Mouse (Mus musculus) ES-E14 (cell line): ENCODE results near the gene Cabp4. TPM values are rescaled to one million over a fixed set of nuclear protein-coding genes. Genes with fewer than 3 reads are reported as not detected.

Experiments
- DNase-seq: peaks from one replicate; pipeline ENCODE4 v3.0.0-alpha.2; 2013; ENCODE audit warnings: low read depth, low spot score
- H3K27ac ChIP-seq: 2 replicates; pipeline ENCODE4 v1.5.1; 2012; ENCODE audit warnings: low read depth, mild to moderate bottlenecking, low read length, moderate library complexity, mixed read lengths; ENCODE audit not compliant: poor library complexity, insufficient read depth, severe bottlenecking
- H3K36me3 ChIP-seq: 2 replicates; pipeline ENCODE4 v1.6.1; 2012; ENCODE audit warnings: mild to moderate bottlenecking, low read length, moderate library complexity, mixed read lengths; ENCODE audit not compliant: control insufficient read depth, poor library complexity, insufficient read depth, severe bottlenecking
- H3K4me1 ChIP-seq, 2 experiments: fragments of 150-350 bp in 1 of 2; sonication (generic) in 1 of 2; 2 replicates each; pipeline ENCODE4 v1.6.1; 2012; ENCODE audit warnings: low read length in 2 of 2, mild to moderate bottlenecking in 1 of 2, mixed read lengths in 1 of 2; ENCODE audit not compliant: control insufficient read depth in 2 of 2, insufficient read depth in 2 of 2, poor library complexity in 1 of 2
- H3K4me3 ChIP-seq, 2 experiments: fragments of 150-350 bp in 1 of 2; sonication (generic) in 1 of 2; 2 replicates each; pipeline ENCODE4 v1.5.1; 2012; ENCODE audit warnings: low read length in 2 of 2, low read depth in 1 of 2, mild to moderate bottlenecking in 1 of 2, mixed read lengths in 1 of 2; ENCODE audit not compliant: insufficient read depth in 1 of 2, poor library complexity in 1 of 2, severe bottlenecking in 1 of 2
- H3K9ac ChIP-seq: 2 replicates; pipeline ENCODE4 v1.6.1; 2012; ENCODE audit warnings: low read depth, mild to moderate bottlenecking, low read length, mixed read lengths; ENCODE audit not compliant: poor library complexity, insufficient read depth, severe bottlenecking
- H3K9me3 ChIP-seq: fragments of 150-350 bp; sonication (generic); 2 replicates; pipeline ENCODE4 v1.6.1; 2012; ENCODE audit warnings: low read depth, mild to moderate bottlenecking, low read length; ENCODE audit not compliant: control insufficient read depth, insufficient read depth
- CHD2 ChIP-seq: IDR thresholded peaks from 2 replicates; pipeline ENCODE4 v1.6.1; 2014; ENCODE audit warnings: mild to moderate bottlenecking, low read depth, low read length, inconsistent platforms
- HCFC1 ChIP-seq: IDR thresholded peaks from 2 replicates; pipeline ENCODE4 v1.6.1; 2012; ENCODE audit warnings: low read length, inconsistent platforms, borderline replicate concordance; ENCODE audit not compliant: insufficient read depth
- MAFK ChIP-seq: IDR thresholded peaks from 2 replicates; pipeline ENCODE4 v1.6.1; 2014; ENCODE audit warnings: mild to moderate bottlenecking, low read depth, low read length, inconsistent platforms; ENCODE audit not compliant: insufficient read depth
- ZC3H11A ChIP-seq: IDR thresholded peaks from 2 replicates; pipeline ENCODE4 v1.6.1; 2012; ENCODE audit warnings: low read depth, mild to moderate bottlenecking, inconsistent platforms, low read length, borderline replicate concordance
- ZNF384 ChIP-seq: IDR thresholded peaks from 2 replicates; pipeline ENCODE4 v1.6.1; 2012; ENCODE audit warnings: low read depth, low read length, inconsistent platforms
- in situ Hi-C, 2 experiments: fragments of 600-800 bp; cut with MboI; formaldehyde crosslinking; loops; one replicate each; pipeline ENCODE4 v1.15.1; 2025; ENCODE audit warnings: low sequenced_read_pairs in 2 of 2, inconsistent platforms in 1 of 2; ENCODE audit not compliant: unreplicated experiment in 2 of 2
- total RNA-seq: library from RNA; depleted of rRNA; stranded (reverse); fragments of 300-350 nt; gene quantifications from 2 replicates; pipeline ENCODE4 v1.2.3, GENCODE M21; 2012; rRNA removed

Cabp4 gene
- total RNA-seq, 1 experiment = 1.8 TPM

- no peak overlapping the region for H3K9ac ChIP-seq
- H3K36me3 ChIP-seq = no peaks in the 10 kb centered on the region
- no peaks in the 10 kb centered on the region for H3K9me3 ChIP-seq
- no peak overlapping the region for H3K4me3 ChIP-seq
- no peak for DNase-seq
- TF ChIP-seq MAFK = no peak
- no peak for TF ChIP-seq CHD2
- no peak for TF ChIP-seq HCFC1
- TF ChIP-seq ZNF384 = no peak
- TF ChIP-seq ZC3H11A = no peak
- no peak overlapping the region for H3K27ac ChIP-seq
- peaks cover 0 to 11% of the 10 kb centered on the region in 2 experiments; a peak in 2 of 4 replicates for H3K4me1 ChIP-seq
- in situ Hi-C loops = no loop called here
Measured at GRCm38 (mm10) chr19:4090446-4090845, 53.4 kb downstream of the Cabp4 start.

- no peak for TF ChIP-seq CHD2
- no peaks in the 10 kb centered on the region for H3K36me3 ChIP-seq
Measured at GRCm38 (mm10) chr19:4089128-4089527, 54.7 kb downstream of the Cabp4 start.

GRCm38 (mm10) chr19:4088146-4088545, 55.7 kb downstream of the Cabp4 start:
- H3K9ac ChIP-seq = no peak overlapping the region
- peaks cover 0 to 10% of the 10 kb centered on the region in 2 experiments; a peak in 1 of 4 replicates for H3K4me1 ChIP-seq
- no peak overlapping the region for H3K27ac ChIP-seq
- in situ Hi-C loops = no loop called here
- no peak for DNase-seq
- no peak for TF ChIP-seq ZC3H11A
- TF ChIP-seq CHD2 = no peak
- no peak for TF ChIP-seq ZNF384
- no peak for TF ChIP-seq HCFC1
- no peak for TF ChIP-seq MAFK
- no peaks in the 10 kb centered on the region for H3K36me3 ChIP-seq
- no peak overlapping the region for H3K4me3 ChIP-seq
- no peaks in the 10 kb centered on the region for H3K9me3 ChIP-seq

More at GRCm38 (mm10) chr19:4089128-4089527, 54.7 kb downstream of the Cabp4 start:
- Histone ChIP-seq H3K4me3 (no peak overlapping the region), H3K9ac (no peak overlapping the region), H3K9me3 (no peaks in the 10 kb centered on the region), H3K27ac (no peak overlapping the region), H3K4me1 (peaks cover 0 to 8% of the 10 kb centered on the region in 2 experiments; a peak in 2 of 4 replicates)
- no peak for DNase-seq
- in situ Hi-C loops = no loop called here

GRCm38 (mm10) chr19:4087090-4087489, 56.7 kb downstream of the Cabp4 start:
- DNase-seq = no peak
- Histone ChIP-seq H3K4me1 (peaks cover 0 to 10% of the 10 kb centered on the region in 2 experiments; a peak in 1 of 4 replicates), H3K9ac (no peak overlapping the region), H3K27ac (no peak overlapping the region), H3K9me3 (no peaks in the 10 kb centered on the region), H3K36me3 (no peaks in the 10 kb centered on the region), H3K4me3 (no peak overlapping the region)
- in situ Hi-C loops = no loop called here
- TF ChIP-seq ZNF384 (no peak), MAFK (no peak), HCFC1 (no peak), ZC3H11A (no peak), CHD2 (no peak)

GRCm38 (mm10) chr19:4086156-4086555, 57.7 kb downstream of the Cabp4 start:
- Histone ChIP-seq H3K9me3 (no peaks in the 10 kb centered on the region), H3K36me3 (no peaks in the 10 kb centered on the region), H3K4me1 (peaks cover 0 to 10% of the 10 kb centered on the region in 2 experiments; a peak in 1 of 4 replicates), H3K27ac (no peak overlapping the region), H3K9ac (no peak overlapping the region), H3K4me3 (no peak overlapping the region)
- no peak for DNase-seq
- in situ Hi-C loops = no loop called here
- no peak for TF ChIP-seq ZC3H11A
- TF ChIP-seq ZNF384 = no peak
- TF ChIP-seq HCFC1 = no peak
- no peak for TF ChIP-seq MAFK
- TF ChIP-seq CHD2 = no peak

Other genes with a start within 250 kb of the Cabp4 start
- gene Tcirg1, start 236.9 kb downstream of the Cabp4 start, total RNA-seq = 55.2 and 75.8 TPM in 2 replicates
- gene Ndufs8, start 231.3 kb downstream of the Cabp4 start, total RNA-seq = 134 and 135 TPM in 2 replicates
- gene Aldh3b1, start 214.2 kb downstream of the Cabp4 start, total RNA-seq = 0.76 and 1.4 TPM in 2 replicates
- 3.9 and 9.5 TPM in 2 replicates for gene Unc93b1, start 208.8 kb downstream of the Cabp4 start, total RNA-seq
- gene Aldh3b3, start 185.4 kb downstream of the Cabp4 start, total RNA-seq = not detected in 2 replicates
- 0.21 and 0.62 TPM in 2 replicates for gene Aldh3b2, start 171.7 kb downstream of the Cabp4 start, total RNA-seq
- 2.1 and 2.4 TPM in 2 replicates for gene Acy3, start 157.5 kb downstream of the Cabp4 start, total RNA-seq
- gene Tbx10, start 151.3 kb downstream of the Cabp4 start, total RNA-seq = not detected in 2 replicates
- gene Nudt8, start 143.5 kb downstream of the Cabp4 start, total RNA-seq = 22.4 and 27.2 TPM in 2 replicates
- 1.9 and 4.0 TPM in 2 replicates for gene Gm49405, start 143.4 kb downstream of the Cabp4 start, total RNA-seq
- 4.6 and 12.0 TPM in 2 replicates for gene Doc2g, start 140.7 kb downstream of the Cabp4 start, total RNA-seq
- 182 and 219 TPM in 2 replicates for gene Ndufv1, start 131.2 kb downstream of the Cabp4 start, total RNA-seq
- 121 and 146 TPM in 2 replicates for gene Gstp1, start 106.0 kb downstream of the Cabp4 start, total RNA-seq
- gene Gstp2, start 98.0 kb downstream of the Cabp4 start, total RNA-seq = 67.4 and 138 TPM in 2 replicates
- gene Gstp3, start 84.5 kb downstream of the Cabp4 start, total RNA-seq = 3.4 and 3.9 TPM in 2 replicates
- gene Cabp2, start 62.5 kb downstream of the Cabp4 start, total RNA-seq = not detected in 2 replicates
- 39.6 and 42.7 TPM in 2 replicates for gene Cdk2ap2, start 46.9 kb downstream of the Cabp4 start, total RNA-seq
- 10.5 and 17.2 TPM in 2 replicates for gene Pitpnm1, start 44.0 kb downstream of the Cabp4 start, total RNA-seq
- gene Aip, start 18.2 kb downstream of the Cabp4 start, total RNA-seq = 26.9 and 27.9 TPM in 2 replicates
- gene Gpr152, start 4.2 kb downstream of the Cabp4 start, total RNA-seq = 0.13 and 0.26 TPM in 2 replicates
- gene Coro1b, start 4.6 kb upstream of the Cabp4 start, total RNA-seq = 73.8 and 85.3 TPM in 2 replicates
- gene Ptprcap, start 9.6 kb upstream of the Cabp4 start, total RNA-seq = 9.5 and 15.1 TPM in 2 replicates
- 19.7 and 26.6 TPM in 2 replicates for gene Rps6kb2, start 19.3 kb upstream of the Cabp4 start, total RNA-seq
- gene Carns1, start 31.4 kb upstream of the Cabp4 start, total RNA-seq = 2.3 and 3.3 TPM in 2 replicates
- 2.9 and 3.5 TPM in 2 replicates for gene Tbc1d10c, start 47.3 kb upstream of the Cabp4 start, total RNA-seq
- gene Ppp1ca, start 48.0 kb upstream of the Cabp4 start, total RNA-seq = 407 and 426 TPM in 2 replicates
- gene Rad9a, start 57.6 kb upstream of the Cabp4 start, total RNA-seq = 33.1 and 42.1 TPM in 2 replicates
- gene Clcf1, start 70.2 kb upstream of the Cabp4 start, total RNA-seq = 2.2 and 2.7 TPM in 2 replicates
- not detected in 2 replicates for gene AC109138.7, start 70.3 kb upstream of the Cabp4 start, total RNA-seq
- gene Pold4, start 87.9 kb upstream of the Cabp4 start, total RNA-seq = 6.2 and 8.7 TPM in 2 replicates
- gene Ssh3, start 125.1 kb upstream of the Cabp4 start, total RNA-seq = 7.3 and 15.1 TPM in 2 replicates
- gene Ankrd13d, start 139.1 kb upstream of the Cabp4 start, total RNA-seq = 5.5 and 8.8 TPM in 2 replicates
- gene Grk2, start 162.2 kb upstream of the Cabp4 start, total RNA-seq = 56.1 and 76.6 TPM in 2 replicates